Mouse (Mus musculus): ENCODE results near the gene Psmf1. TPM values are rescaled to one million over a fixed set of nuclear protein-coding genes. Genes with fewer than 3 reads are reported as not detected.
A peak's percentile ranks its signal among the peaks of the same experiment; 100 is the strongest.

Gene Psmf1
- polyA plus RNA-seq, 1 experiment from 2014 or later = 46.3 TPM

DNA sequence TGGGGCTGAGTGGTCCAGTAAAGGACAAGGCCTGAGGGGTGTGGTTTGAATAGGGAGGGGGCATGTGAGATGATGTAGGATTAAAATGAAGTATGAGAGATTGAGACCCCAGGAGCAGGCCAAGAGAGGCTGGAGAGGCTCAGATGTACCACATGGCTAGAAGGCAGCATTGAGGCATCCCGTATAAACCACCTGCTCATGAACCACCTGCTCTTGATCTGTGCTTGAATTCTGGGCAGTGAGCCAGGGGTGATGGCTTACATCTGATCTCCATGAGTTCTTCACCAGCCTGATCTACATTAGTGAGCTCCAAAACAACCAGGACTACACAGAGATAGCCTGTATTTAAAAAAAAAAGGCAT is 73.0 kb downstream of the Psmf1 start:
- Histone ChIP-seq H3K4me1 (no peaks in the 10 kb centered on the region), H3K4me2 (no peak overlapping the region), H3K27me3 (peaks cover 19% of the 10 kb centered on the region), H3K9ac (no peak overlapping the region), H3K4me3 (no peak overlapping the region), H3K27ac (no peak overlapping the region), H3K9me3 (no peaks in the 10 kb centered on the region), H3K36me3 (no peaks in the 10 kb centered on the region)
- ATAC-seq (ENCODE audit: insufficient number of reproducible peaks, insufficient read depth, low FRiP score, low TSS enrichment, low read depth) = 0 out of 2 replicates have a peak, but pooled peaks have one; percentile 15
- WGBS = 48% methylated on average over 1 of the region's 1 CpGs

DNA sequence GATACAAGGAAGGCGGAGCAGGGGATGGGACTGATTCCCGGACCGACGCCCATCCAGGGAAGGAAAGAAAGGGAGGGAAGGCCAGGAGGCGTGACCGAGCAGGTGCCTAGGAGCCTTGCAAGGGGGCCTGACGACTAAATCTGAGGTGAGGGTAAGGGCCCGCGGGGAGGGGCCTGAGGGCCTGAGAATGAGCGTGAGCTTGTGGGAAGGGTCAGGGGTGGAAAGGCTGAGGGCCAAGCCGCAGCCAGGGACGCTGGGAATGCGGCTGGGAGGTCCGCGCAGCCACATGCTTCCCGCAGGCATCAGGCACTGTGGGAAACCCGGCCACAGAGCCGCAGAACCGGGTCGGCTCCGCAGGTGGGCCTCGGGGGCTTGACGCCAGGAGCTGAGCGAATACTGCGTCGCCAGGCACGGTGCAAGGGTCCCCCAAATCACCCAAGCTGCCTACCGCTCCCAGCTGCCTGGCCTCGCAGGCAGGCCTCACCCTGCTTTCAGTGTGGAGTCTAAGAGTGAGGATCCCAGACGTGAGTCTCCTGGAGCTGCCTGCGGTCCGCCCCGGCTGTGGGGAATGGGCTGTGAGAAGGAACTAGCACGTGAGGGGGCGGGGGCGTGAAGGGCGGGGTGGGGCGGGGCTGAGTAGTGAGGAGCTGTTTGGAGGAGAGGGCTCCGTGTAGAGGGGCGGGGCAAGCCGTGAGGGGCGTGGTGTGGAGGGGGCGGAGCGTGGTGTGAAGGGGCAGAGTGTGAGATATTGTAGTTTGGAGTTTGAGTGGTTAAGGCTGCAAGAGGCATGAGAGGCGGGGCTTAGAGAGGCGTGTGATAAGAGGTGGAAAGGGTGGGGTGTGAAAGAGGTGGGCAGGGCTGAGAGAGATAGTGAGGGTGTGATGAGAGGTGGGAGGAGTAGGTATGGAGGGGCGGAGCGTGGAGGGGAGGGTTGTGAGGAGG is 73.7 kb downstream of the Psmf1 start:
- no peak overlapping the region for H3K9ac ChIP-seq
- H3K27ac ChIP-seq = no peak overlapping the region
- no peaks in the 10 kb centered on the region for H3K9me3 ChIP-seq
- 37% methylated on average over 48 of the region's 48 CpGs for WGBS
- ATAC-seq (ENCODE audit: insufficient number of reproducible peaks, insufficient read depth, low FRiP score, low TSS enrichment, low read depth) = peak; percentile 56; the same call in 1 of the 2 replicates
- H3K4me3 ChIP-seq = no peak overlapping the region
- no peak overlapping the region for H3K4me2 ChIP-seq
- no peaks in the 10 kb centered on the region for H3K4me1 ChIP-seq
- H3K27me3 ChIP-seq = peaks cover 19% of the 10 kb centered on the region
- H3K36me3 ChIP-seq = no peaks in the 10 kb centered on the region

DNA sequence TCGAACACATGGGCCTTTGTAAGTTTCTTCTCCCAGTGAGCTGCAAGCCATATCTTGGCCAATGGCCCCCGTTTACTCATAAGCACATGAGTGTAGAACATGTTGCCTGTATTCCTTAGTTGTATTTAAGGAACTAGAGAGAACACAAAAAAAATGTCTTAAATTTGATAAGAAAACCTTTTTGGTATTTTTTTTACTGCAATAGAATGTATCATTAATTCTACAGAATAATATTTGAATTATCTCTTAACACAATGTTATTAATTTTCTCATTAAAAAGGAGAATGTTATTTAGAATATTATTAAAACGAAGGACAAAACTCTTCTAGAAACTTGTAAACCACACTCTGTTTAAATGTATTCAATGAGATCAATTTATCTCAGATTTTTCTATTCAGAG is 75.6 kb downstream of the Psmf1 start, which contains the start of gene Rad21l:
Gene Rad21l, minus strand, starts transcription at position 101 of the 400 bp plus-strand sequence.
- no peak within 1 kb of the TSS for H3K9ac ChIP-seq
- no peak within 1 kb of the TSS for H3K4me2 ChIP-seq
- H3K27me3 ChIP-seq = peaks cover 19% of the 10 kb centered on the region
- no peak within 1 kb of the TSS for H3K27ac ChIP-seq
- 67% methylated on average over 3 of the region's 3 CpGs for WGBS
- H3K4me3 ChIP-seq = no peak within 1 kb of the TSS
- H3K36me3 ChIP-seq = no peaks in the 10 kb centered on the region
- H3K4me1 ChIP-seq = no peaks in the 10 kb centered on the region
- H3K9me3 ChIP-seq = no peaks in the 10 kb centered on the region
- ATAC-seq (ENCODE audit: insufficient number of reproducible peaks, insufficient read depth, low FRiP score, low TSS enrichment, low read depth) = no peak

Other genes with a start within 250 kb of the Psmf1 start
- 479 and 483 TPM in 2 replicates for gene Fkbp1a, start 201.7 kb downstream of the Psmf1 start, polyA plus RNA-seq (2015; fragmentation: Nextera tagmentation; extraction: Ambion mirVana)
- 1.1 and 1.2 TPM in 2 replicates for gene Sdcbp2, start 171.6 kb downstream of the Psmf1 start, polyA plus RNA-seq (2015; fragmentation: Nextera tagmentation; extraction: Ambion mirVana)
- gene Snph, start 111.6 kb downstream of the Psmf1 start, polyA plus RNA-seq (2015; fragmentation: Nextera tagmentation; extraction: Ambion mirVana) = 0.60 and 0.62 TPM in 2 replicates
- gene Rad21l, start 75.7 kb downstream of the Psmf1 start, polyA plus RNA-seq (2015; fragmentation: Nextera tagmentation; extraction: Ambion mirVana) = not detected in 2 replicates
- 3.1 and 4.3 TPM in 2 replicates for gene Tmem74b, start 42.2 kb downstream of the Psmf1 start, polyA plus RNA-seq (2015; fragmentation: Nextera tagmentation; extraction: Ambion mirVana)
- 1.6 and 2.4 TPM in 2 replicates for gene Rspo4, start 98.7 kb upstream of the Psmf1 start, polyA plus RNA-seq (2015; fragmentation: Nextera tagmentation; extraction: Ambion mirVana)
- 0.28 TPM in 1 of 2 replicates, not detected in the other for gene Angpt4, start 167.0 kb upstream of the Psmf1 start, polyA plus RNA-seq (2015; fragmentation: Nextera tagmentation; extraction: Ambion mirVana)
- gene Fam110a, start 236.0 kb upstream of the Psmf1 start, polyA plus RNA-seq (2015; fragmentation: Nextera tagmentation; extraction: Ambion mirVana) = 20.9 and 23.7 TPM in 2 replicates

Data from embryonic facial prominence, embryonic 13.5 days (tissue).